Mouse (Mus musculus): ENCODE data around the gene Ghrl. TPM values are rescaled to one million over a fixed set of nuclear protein-coding genes. Genes with fewer than 3 reads are reported as not detected.
A peak's percentile ranks its signal among the peaks of the same experiment; 100 is the strongest.
"Not testable (repeated sequence)": the region's sequence is repeated elsewhere in the genome, so short reads cannot be mapped to it uniquely, and the experiment has no call there.

The Ghrl gene
- total RNA-seq, 1 experiment from 2014 or later = not detected

DNA sequence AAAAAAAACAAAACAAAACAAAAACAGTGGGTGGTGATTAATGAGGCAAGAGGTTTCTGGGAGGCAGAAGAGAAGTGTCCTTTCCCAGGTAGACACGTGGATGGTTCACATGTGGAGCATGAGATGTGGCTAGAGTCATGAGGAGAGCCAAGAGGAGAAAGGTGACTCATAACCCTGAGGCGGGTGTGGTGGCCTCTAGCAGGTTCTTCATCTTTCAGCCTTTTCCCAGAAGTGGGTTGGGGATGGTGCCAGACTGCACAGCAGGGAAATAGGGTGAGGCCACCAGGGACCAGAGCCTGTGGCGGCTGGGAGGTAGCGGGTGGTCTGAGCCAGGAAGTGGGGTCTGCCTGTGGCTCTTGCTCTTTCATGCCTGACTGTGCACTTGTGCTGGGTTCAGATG is 44.4 kb downstream of the Ghrl start:
- no peak for ATAC-seq (ENCODE audit: extremely low read depth, insufficient number of reproducible peaks, low FRiP score, poor library complexity, severe bottlenecking)

GRCm38 (mm10) chr6:113672989-113673388 is 46.7 kb downstream of the Ghrl start:
- ATAC-seq (ENCODE audit: extremely low read depth, insufficient number of reproducible peaks, low FRiP score, poor library complexity, severe bottlenecking) = no peak

GRCm38 (mm10) chr6:113672029-113672428 is 47.7 kb downstream of the Ghrl start:
- not testable (repeated sequence) for ATAC-seq (ENCODE audit: extremely low read depth, insufficient number of reproducible peaks, low FRiP score, poor library complexity, severe bottlenecking)

- ATAC-seq (ENCODE audit: extremely low read depth, insufficient number of reproducible peaks, low FRiP score, poor library complexity, severe bottlenecking) = peak; percentile 60
These were observed 49.9 kb downstream of the Ghrl start for GRCm38 (mm10) chr6:113669821-113670220.

GRCm38 (mm10) chr6:113668287-113669154 is 51.2 kb downstream of the Ghrl start:
- peak; percentile 66 for ATAC-seq (ENCODE audit: extremely low read depth, insufficient number of reproducible peaks, low FRiP score, poor library complexity, severe bottlenecking)

- ATAC-seq (ENCODE audit: extremely low read depth, insufficient number of reproducible peaks, low FRiP score, poor library complexity, severe bottlenecking) = no peak
These were observed 52.0 kb downstream of the Ghrl start for GRCm38 (mm10) chr6:113667611-113668122.

Other genes starting within 250 kb of the Ghrl start
- not detected in 2 replicates for gene Il17rc, start 248.5 kb downstream of the Ghrl start, total RNA-seq (2017)
- 8.5 and 9.8 TPM in 2 replicates for gene Creld1, start 236.6 kb downstream of the Ghrl start, total RNA-seq (2017)
- 0.12 TPM in 1 of 2 replicates, not detected in the other for gene Prrt3, start 217.9 kb downstream of the Ghrl start, total RNA-seq (2017)
- 27.6 and 38.4 TPM in 2 replicates for gene Emc3, start 188.2 kb downstream of the Ghrl start, total RNA-seq (2017)
- gene Fancd2, start 188.2 kb downstream of the Ghrl start, total RNA-seq (2017) = 0.86 and 1.4 TPM in 2 replicates
- gene Fancd2os, start 119.2 kb downstream of the Ghrl start, total RNA-seq (2017) = not detected in 2 replicates
- 94.3 and 105 TPM in 2 replicates for gene Brk1, start 115.1 kb downstream of the Ghrl start, total RNA-seq (2017)
- gene Vhl, start 95.9 kb downstream of the Ghrl start, total RNA-seq (2017) = 14.9 and 17.6 TPM in 2 replicates
- gene Irak2, start 81.4 kb downstream of the Ghrl start, total RNA-seq (2017) = 151 and 160 TPM in 2 replicates
- 125 and 154 TPM in 2 replicates for gene Tatdn2, start 22.8 kb downstream of the Ghrl start, total RNA-seq (2017)
- 67.4 and 82.3 TPM in 2 replicates for gene Sec13, start 20.9 kb upstream of the Ghrl start, total RNA-seq (2017)

Measured in neutrophil, adult 5-6 weeks (primary cell).